Mouse (Mus musculus) spleen, adult 2 months (tissue): ENCODE measurements around the gene Clrn2.

Source experiments
- CTCF ChIP-seq: fragments of 200-500 bp; IDR thresholded peaks from 2 replicates; pipeline ENCODE4 v1.5.1; 2011; ENCODE audit warnings: mild to moderate bottlenecking, inconsistent platforms; ENCODE audit not compliant: insufficient read depth, insufficient read length, insufficient replicate concordance; ENCODE audit errors: extremely low read depth
- POLR2A ChIP-seq: fragments of 200-500 bp; IDR thresholded peaks from 2 replicates; pipeline ENCODE4 v1.6.1; 2011; ENCODE audit warnings: low read depth, low read length, inconsistent platforms

DNA sequence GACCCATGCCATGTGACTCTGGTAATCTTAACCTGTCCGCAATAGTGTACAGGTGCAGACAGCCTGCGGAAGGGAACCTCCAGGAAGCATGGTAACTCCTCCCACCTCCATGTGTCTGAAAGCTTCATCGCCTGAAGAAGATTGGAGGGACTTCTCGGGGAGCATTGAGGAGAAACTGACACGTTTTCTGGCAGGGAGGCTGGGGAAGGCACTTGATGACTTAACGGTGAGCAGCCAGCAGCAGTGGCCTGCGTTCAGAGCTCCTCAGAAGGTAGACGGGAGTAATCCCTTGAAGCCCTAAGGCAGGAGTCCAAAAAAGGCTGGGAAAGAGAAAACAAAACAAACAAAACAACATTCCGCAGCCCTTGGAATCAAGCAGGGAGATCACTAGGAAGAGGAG lies 905 bp downstream of the Clrn2 start:
- TF ChIP-seq CTCF (no peak), POLR2A (no peak)
